In the genomic region with DNA sequence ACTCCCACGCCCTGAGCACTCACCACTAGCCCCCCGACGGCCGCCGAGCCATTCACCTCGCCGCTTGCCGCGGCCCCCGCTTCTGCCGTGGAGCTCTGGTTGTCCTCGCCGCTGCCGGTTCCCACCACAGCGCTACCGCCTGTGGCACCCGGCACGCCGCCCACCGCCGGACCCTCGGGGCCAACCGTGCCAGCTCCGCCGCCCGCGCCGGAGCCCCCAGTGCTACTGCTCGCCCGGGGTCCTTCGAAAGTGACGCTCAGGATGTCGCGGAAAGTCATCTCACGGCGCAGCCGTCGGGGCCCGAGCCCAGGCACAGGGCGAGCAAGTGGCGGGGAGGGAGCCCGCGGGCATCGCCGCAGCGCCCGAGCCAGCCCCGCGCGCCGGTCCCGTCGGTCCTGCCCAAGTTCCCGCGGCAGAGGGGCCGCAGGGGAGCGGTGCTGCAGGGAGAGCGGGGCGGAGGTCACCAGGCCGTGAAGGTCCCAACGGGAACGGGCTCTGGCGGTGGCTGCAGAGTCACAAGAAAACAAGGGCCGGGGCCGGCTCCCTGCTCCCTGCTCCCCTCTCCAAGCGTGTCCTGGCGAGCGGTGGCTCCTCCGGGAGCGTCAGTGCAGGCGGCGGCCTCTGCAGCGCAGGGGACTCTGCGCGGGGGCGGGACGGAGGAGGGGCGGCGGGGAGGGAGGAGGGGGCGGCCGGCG, we compare ENCODE assay signal across 8 mouse cellular contexts. TPM values are rescaled to one million over a fixed set of nuclear protein-coding genes. Genes with fewer than 3 reads are reported as not detected.
DNase-seq lines count a peak whose midpoint lies in the region; ATAC-seq and TF ChIP-seq lines count a peak whose summit lies in the region.

A gene (minus strand): TSS at position 393 of the 695 bp plus-strand sequence.

- DNase-seq in embryo, embryonic 10.5 days (ENCODE audit: low spot score) = peak; percentile 57
- DNase-seq in heart, postnatal 10 days = peak; percentile 54 to 59
- DNase-seq in left cerebral cortex, adult 8-10 months (ENCODE audit: low spot score in 2 of 2) = no peak
- DNase-seq in midbrain, postnatal 0 days (ENCODE audit: low spot score) = no peak
- DNase-seq in B cell, adult 2 months = no peak
- no peak for DNase-seq in right cerebral cortex, postnatal 36 days (ENCODE audit: low spot score in 2 of 2)

- H3K4me1 ChIP-seq in megakaryocyte, embryonic 14.5 days = peaks cover 30% of the 10 kb centered on the region
- no peaks in the 10 kb centered on the region for H3K4me1 ChIP-seq in midbrain, postnatal 0 days (ENCODE audit: insufficient read depth, low read length)

- WGBS in midbrain, postnatal 0 days = 2% methylated on average over 58 of the region's 82 CpGs

- peak within 1 kb of the TSS; percentile 73 for H3K4me2 ChIP-seq in midbrain, postnatal 0 days (ENCODE audit: low read depth, low read length, poor library complexity, severe bottlenecking)

- H3K27me3 ChIP-seq in megakaryocyte, embryonic 14.5 days (replicated peaks) = peaks cover 92% of the 10 kb centered on the region
- H3K27me3 ChIP-seq in midbrain, postnatal 0 days (ENCODE audit: insufficient read depth, low read length) = peaks cover 67% of the 10 kb centered on the region

- no peak for TF ChIP-seq CTCF in midbrain, postnatal 0 days (IDR thresholded peaks at IDR 0.05)

- no peaks in the 10 kb centered on the region for H3K36me3 ChIP-seq in megakaryocyte, embryonic 14.5 days (replicated peaks; ENCODE audit: low read length)
- H3K36me3 ChIP-seq in midbrain, postnatal 0 days (ENCODE audit: insufficient read depth, low read length) = no peaks in the 10 kb centered on the region

- peak within 1 kb of the TSS; percentile 65 for H3K4me3 ChIP-seq in megakaryocyte, embryonic 14.5 days (replicated peaks)
- H3K4me3 ChIP-seq in midbrain, postnatal 0 days (ENCODE audit: low read depth, low read length) = peak within 1 kb of the TSS; percentile 43

- H3K27ac ChIP-seq in midbrain, postnatal 0 days (ENCODE audit: low read depth, low read length) = no peak within 1 kb of the TSS

- intact Hi-C loops in heart, postnatal 10 days (cut with DNase I) = loop anchor here (1.0 kb wide), 2 partner anchors 209 to 250 kb away; no protein-coding TSS in a partner anchor

- 0 out of 2 replicates have a peak within 1 kb of the TSS, but pooled peaks have one; percentile 29 for H3K9ac ChIP-seq in midbrain, postnatal 0 days (replicated peaks; ENCODE audit: low read length, poor library complexity, severe bottlenecking)

- no peak for ATAC-seq in megakaryocyte, adult 5-6 weeks (ENCODE audit: poor library complexity, severe bottlenecking)
- peak; percentile 52 for ATAC-seq in midbrain, postnatal 0 days (ENCODE audit: low FRiP score)

- H3K9me3 ChIP-seq in megakaryocyte, embryonic 14.5 days = peaks cover 12% of the 10 kb centered on the region
- no peaks in the 10 kb centered on the region for H3K9me3 ChIP-seq in midbrain, postnatal 0 days (ENCODE audit: low read length)

RNA-seq across cellular contexts. Expression of the gene that starts here (rescaled TPM):
- polyA plus RNA-seq in megakaryocyte, embryonic 14.5 days (2012; ENCODE audit: insufficient read depth, low replicate concordance) = not detected in 2 replicates
- total RNA-seq in megakaryocyte, adult 5-6 weeks (2015) = not detected in 2 replicates
- total RNA-seq in megakaryocyte, adult 5-6 weeks (2017) = not detected in 2 replicates
- 1 to 10 TPM; 4.3 to 4.5 TPM for total RNA-seq in heart, postnatal 10 days (2021)
- 10 to 100 TPM; 33.6 to 38.2 (median 36.4) TPM for total RNA-seq in left cerebral cortex, adult 8-10 months (2022)
- 0.44 and 0.71 TPM in 2 replicates for total RNA-seq in midbrain, postnatal 0 days (2014; rRNA removed)
- 0.10 and 0.34 TPM in 2 replicates for polyA plus RNA-seq in midbrain, postnatal 0 days (2015; fragmentation: Nextera tagmentation; extraction: Ambion mirVana)

Comparison
In these comparisons a context has a peak if more than half of its experiments do, and no peak if none do; other contexts are left out.
1. RNA of the gene that starts here (total RNA-seq): 33.6 to 38.2 TPM in left cerebral cortex, adult 8-10 months; 4.3 to 4.5 TPM in heart, postnatal 10 days, 0.44 to 0.71 TPM in midbrain, postnatal 0 days and not detected in megakaryocyte, adult 5-6 weeks; every median in the first group is over 4 times any median in the second.
2. Peak in ATAC-seq, H3K4me3 ChIP-seq, H3K9ac ChIP-seq and H3K4me2 ChIP-seq in midbrain, postnatal 0 days; RNA of the gene not detected or under 1 TPM.
3. DNase-seq: peak in embryo, embryonic 10.5 days (single experiment) and heart, postnatal 10 days (2 of 2); none in left cerebral cortex, adult 8-10 months (0 of 2), midbrain, postnatal 0 days (single experiment), B cell, adult 2 months (0 of 2) and right cerebral cortex, postnatal 36 days (0 of 2).